Mouse (Mus musculus) T-helper 17 cell (primary cell): ENCODE measurements around the gene Eif4g1.

Experiments used
- in situ Hi-C, 2 experiments: fragments of 300-600 bp; cut with MboI, MseI; formaldehyde crosslinking; loops; 1 replicate in 1 of 2; 2 replicates in 1 of 2; pipeline ENCODE4 v1.15.1; 2025; ENCODE audit warnings: high pct_unique_total_duplicates in 2 of 2

Gene Eif4g1

GRCm38 (mm10) chr16:20721808-20722207 is 53.7 kb downstream of the Eif4g1 start:
- in situ Hi-C loops, result no loop called here

DNA sequence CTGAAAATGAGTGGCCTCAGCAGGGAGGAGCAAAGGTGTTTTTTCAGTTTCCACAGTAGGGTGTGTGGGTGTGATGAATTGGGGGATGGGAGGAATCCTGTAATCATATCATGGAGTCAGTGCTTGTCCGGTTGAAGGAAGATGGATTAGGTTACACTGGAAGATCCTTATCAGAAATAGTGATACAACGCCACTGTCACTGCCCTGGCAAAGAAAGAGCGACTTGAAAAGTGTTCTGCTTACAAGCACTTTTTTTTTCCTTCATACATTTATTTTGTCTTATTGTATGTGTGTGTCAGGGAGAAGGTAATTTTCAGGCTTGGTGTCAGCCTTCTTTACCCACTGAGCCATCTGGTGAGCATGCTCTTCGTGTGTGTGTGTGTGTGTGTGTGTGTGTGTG is 54.6 kb downstream of the Eif4g1 start:
- in situ Hi-C loops, result no loop called here

DNA sequence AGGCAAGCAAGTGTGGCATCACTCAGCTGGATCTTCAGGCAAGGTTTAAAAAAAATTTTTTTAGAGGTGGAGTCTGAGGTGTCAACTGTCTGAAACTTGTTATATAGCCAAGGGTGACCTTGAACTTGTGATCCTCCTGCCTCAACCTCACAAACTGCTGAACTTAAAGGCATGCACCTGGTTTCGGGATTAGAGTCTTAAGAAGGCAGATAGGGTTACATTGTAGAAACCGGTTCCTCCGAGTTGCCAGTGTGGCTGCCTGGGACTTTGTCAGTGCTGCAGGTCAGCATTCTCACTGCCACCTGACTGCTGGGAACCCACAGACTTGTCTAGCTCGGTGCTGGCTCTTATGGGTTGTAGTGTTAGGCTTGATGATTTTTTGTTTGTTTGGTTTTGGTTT is 55.1 kb downstream of the Eif4g1 start:
- in situ Hi-C loops, result no loop called here

DNA sequence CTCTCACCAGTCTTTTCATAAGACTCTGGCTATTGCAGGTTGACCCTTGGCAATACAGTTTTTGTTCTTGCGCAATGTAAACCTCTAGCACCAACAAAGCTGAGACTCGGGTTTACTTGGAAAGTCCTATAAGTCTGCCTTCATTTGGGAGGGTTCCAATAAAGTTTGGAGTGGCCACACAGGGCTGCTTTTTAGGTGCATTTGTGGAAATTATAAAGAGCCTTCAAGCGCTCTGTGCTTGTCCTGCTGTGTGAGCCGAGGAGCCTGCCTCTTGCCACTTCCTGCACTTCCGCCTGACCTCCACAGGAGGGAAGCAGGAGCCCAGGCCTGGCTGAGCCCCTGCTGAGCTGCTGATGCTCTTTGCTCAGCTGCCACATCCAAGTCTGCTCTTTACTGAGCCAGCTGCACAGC is 56.2 kb downstream of the Eif4g1 start:
- in situ Hi-C loops, result no loop called here

- in situ Hi-C loops, result no loop called here
Measured at GRCm38 (mm10) chr16:20725321-20725720, 57.2 kb downstream of the Eif4g1 start.

GRCm38 (mm10) chr16:20725750-20726149 is 57.6 kb downstream of the Eif4g1 start:
- in situ Hi-C loops, result no loop called here

DNA sequence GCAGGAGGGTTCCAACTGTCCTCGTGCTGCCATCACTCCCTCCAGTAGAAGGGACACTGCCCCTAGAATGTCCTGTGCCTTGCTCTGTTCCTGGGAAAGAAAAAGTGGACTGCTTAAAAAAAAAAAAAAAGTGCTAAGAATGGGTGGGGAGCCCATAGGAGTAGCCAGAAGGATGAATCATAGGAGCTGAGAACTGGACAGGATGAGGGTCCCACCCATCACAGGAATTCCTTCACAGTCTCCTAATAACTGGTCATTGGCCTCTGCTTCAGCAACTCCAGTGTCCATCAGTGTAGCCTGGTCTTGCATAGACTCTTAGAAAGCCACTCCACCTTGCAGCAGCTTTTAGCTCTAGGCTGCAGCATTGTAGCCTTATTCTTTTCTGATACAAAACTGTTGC is 58.3 kb downstream of the Eif4g1 start:
- in situ Hi-C loops, result no loop called here

GRCm38 (mm10) chr16:20730293-20730711 is 62.2 kb downstream of the Eif4g1 start:
- in situ Hi-C loops, result no loop called here

DNA sequence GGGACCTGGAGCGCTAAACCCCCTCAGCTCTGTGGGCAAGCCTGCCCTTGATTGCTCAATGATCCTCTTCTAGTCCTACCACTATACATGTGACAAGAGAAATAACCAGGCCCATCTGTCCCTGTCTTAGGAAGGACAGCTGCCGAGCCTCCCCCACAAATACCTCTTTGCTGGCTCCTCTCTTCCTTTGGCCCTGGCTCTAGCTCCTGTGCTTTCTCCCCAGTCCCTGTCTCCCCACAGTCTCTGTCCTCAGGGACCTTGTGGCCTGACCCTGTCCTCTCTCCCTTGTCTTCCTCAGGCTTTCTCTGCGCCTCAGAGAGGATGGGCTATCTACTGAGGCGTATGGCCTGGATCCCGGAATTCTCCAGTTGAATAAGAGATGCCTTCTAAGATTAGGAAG is 63.6 kb downstream of the Eif4g1 start:
- in situ Hi-C loops, result no loop called here

DNA sequence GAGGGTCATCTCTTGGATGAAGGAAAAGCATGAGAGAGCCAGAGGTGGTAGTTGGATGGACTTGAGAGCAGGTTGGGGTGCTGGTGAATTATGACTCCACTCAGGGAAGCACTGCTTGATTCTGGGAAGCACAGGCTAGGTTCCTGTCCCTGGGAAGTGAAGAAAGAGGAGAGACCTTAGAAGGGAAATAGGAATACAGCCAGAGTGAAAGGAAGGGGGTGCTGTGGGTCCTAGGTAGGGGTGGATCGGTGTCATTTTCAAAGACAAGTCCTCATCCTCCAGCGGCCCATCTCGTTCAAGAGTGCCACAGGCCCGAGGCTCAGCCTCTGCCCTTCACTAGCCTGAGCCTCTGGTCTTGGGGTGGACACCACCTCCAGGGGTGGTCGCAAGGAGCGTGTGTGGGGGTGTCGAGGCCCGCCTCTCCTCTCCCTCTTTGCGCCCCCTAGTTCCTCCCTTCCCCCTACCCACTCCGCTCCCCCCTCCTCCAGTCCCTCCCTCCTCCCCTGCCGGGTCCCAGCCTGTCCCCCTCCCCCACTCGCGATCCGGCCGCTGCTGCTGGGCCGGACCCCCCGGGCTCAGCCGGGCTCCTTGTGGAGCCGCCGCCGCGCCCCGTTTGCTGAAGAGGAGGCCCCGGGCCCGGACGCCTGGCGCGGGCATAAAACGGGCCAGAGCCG is 64.3 kb downstream of the Eif4g1 start:
- in situ Hi-C loops, result no loop called here

- in situ Hi-C loops, result no loop called here
Measured at GRCm38 (mm10) chr16:20732925-20733730, 65.0 kb downstream of the Eif4g1 start, which contains the start of gene Chrd. Gene Chrd (plus strand): TSS chr16:20733127.

GRCm38 (mm10) chr16:20733731-20734730 is 65.9 kb downstream of the Eif4g1 start, which contains the start of gene Thpo:
Gene Thpo (minus strand): TSS chr16:20734511.
- in situ Hi-C loops, result no loop called here

GRCm38 (mm10) chr16:20735651-20736050 is 67.5 kb downstream of the Eif4g1 start:
- in situ Hi-C loops, result no loop called here

- in situ Hi-C loops, result no loop called here
Measured at GRCm38 (mm10) chr16:20736168-20736567, 68.1 kb downstream of the Eif4g1 start.

GRCm38 (mm10) chr16:20736823-20737222 is 68.7 kb downstream of the Eif4g1 start:
- in situ Hi-C loops, result no loop called here

- in situ Hi-C loops, result no loop called here
Measured at GRCm38 (mm10) chr16:20739845-20740244, 71.7 kb downstream of the Eif4g1 start.
